Comparison of ENCODE assay signal across 22 mouse cellular contexts in genomic region chr9:16107386-16107785, GRCm38 (mm10).
DNase-seq lines count a peak whose midpoint lies in the region; ATAC-seq and TF ChIP-seq lines count a peak whose summit lies in the region.
"Had no signal": no experiment of that assay in that cellular context is flagged by ENCODE, and none has a peak within 500 bp of the region (broad histone marks: within the 10 kb centered on the region; RNA-seq: fewer than 3 reads in every experiment).

No protein-coding gene starts in this region.

- no peak overlapping the region for H3K27ac ChIP-seq in gastrocnemius, adult 2 months
- peak overlapping the region; percentile 59 for H3K27ac ChIP-seq in kidney, embryonic 15.5 days
- H3K27ac ChIP-seq in lung, postnatal 0 days (ENCODE audit: low read length) = no peak overlapping the region
- H3K27ac ChIP-seq: forebrain, embryonic 15.5 days; heart, embryonic 15.5 days; liver, embryonic 15.5 days; midbrain, embryonic 15.5 days had no signal

- intact Hi-C loops in gastrocnemius, adult 2 months (cut with DNase I) = no loop called here

- H3K4me2 ChIP-seq in kidney, embryonic 15.5 days = peak overlapping the region; percentile 28
- no peak overlapping the region for H3K4me2 ChIP-seq in lung, postnatal 0 days (replicated peaks; ENCODE audit: low read depth, low read length)
- H3K4me2 ChIP-seq: forebrain, embryonic 15.5 days; heart, embryonic 15.5 days; liver, embryonic 15.5 days; midbrain, embryonic 15.5 days had no signal

- peak; percentile 82 for ATAC-seq in kidney, embryonic 15.5 days (replicated peaks; ENCODE audit: low FRiP score)
- ATAC-seq in lung, postnatal 0 days = no peak
- ATAC-seq: forebrain, embryonic 15.5 days; midbrain, embryonic 15.5 days had no signal

- no peak for TF ChIP-seq EP300 in lung, postnatal 0 days (IDR thresholded peaks at IDR 0.05)

- WGBS in kidney, embryonic 15.5 days = 24% methylated on average over 5 of the region's 5 CpGs
- 25% methylated on average over 5 of the region's 5 CpGs for WGBS in lung, postnatal 0 days

- no peaks in the 10 kb centered on the region for H3K9me3 ChIP-seq in kidney, embryonic 15.5 days (replicated peaks)
- H3K9me3 ChIP-seq in lung, postnatal 0 days (ENCODE audit: low read length) = no peaks in the 10 kb centered on the region
- H3K9me3 ChIP-seq: forebrain, embryonic 15.5 days; heart, embryonic 15.5 days; liver, embryonic 15.5 days; midbrain, embryonic 15.5 days had no signal

- H3K27me3 ChIP-seq in kidney, embryonic 15.5 days = no peaks in the 10 kb centered on the region
- no peaks in the 10 kb centered on the region for H3K27me3 ChIP-seq in lung, postnatal 0 days (replicated peaks; ENCODE audit: insufficient read depth, low read length)
- H3K27me3 ChIP-seq: forebrain, embryonic 15.5 days; heart, embryonic 15.5 days; liver, embryonic 15.5 days; midbrain, embryonic 15.5 days had no signal

- peaks cover 17% of the 10 kb centered on the region for H3K4me1 ChIP-seq in kidney, embryonic 15.5 days
- H3K4me1 ChIP-seq in lung, postnatal 0 days (ENCODE audit: insufficient read depth, low read depth, low read length) = no peaks in the 10 kb centered on the region
- H3K4me1 ChIP-seq: forebrain, embryonic 15.5 days; heart, embryonic 15.5 days; liver, embryonic 15.5 days; megakaryocyte, embryonic 14.5 days had no signal

- no peaks in the 10 kb centered on the region for H3K36me3 ChIP-seq in kidney, embryonic 15.5 days
- H3K36me3 ChIP-seq in lung, postnatal 0 days (ENCODE audit: insufficient read depth, low read length) = no peaks in the 10 kb centered on the region
- H3K36me3 ChIP-seq: forebrain, embryonic 15.5 days; heart, embryonic 15.5 days; liver, embryonic 15.5 days; midbrain, embryonic 15.5 days had no signal

- H3K4me3 ChIP-seq in gastrocnemius, adult 2 months = no peak overlapping the region
- no peak overlapping the region for H3K4me3 ChIP-seq in kidney, embryonic 15.5 days (replicated peaks)
- no peak overlapping the region for H3K4me3 ChIP-seq in lung, postnatal 0 days (ENCODE audit: low read depth, low read length)
- H3K4me3 ChIP-seq: forebrain, embryonic 15.5 days; heart, embryonic 15.5 days; liver, embryonic 15.5 days; megakaryocyte, embryonic 14.5 days; midbrain, embryonic 15.5 days had no signal

- DNase-seq in gastrocnemius, adult 2 months = no peak
- no peak for DNase-seq in gastrocnemius, adult 18-20 months (ENCODE audit: low spot score)
- DNase-seq in kidney, postnatal 36 days = no peak
- DNase-seq in lung, postnatal 0 days (ENCODE audit: low spot score) = no peak
- DNase-seq in lung, postnatal 25 days (ENCODE audit: low spot score) = no peak
- peak; percentile 13 for DNase-seq in telencephalon, adult 2 months (ENCODE audit: low read depth, low spot score)
- no peak for DNase-seq in adrenal gland, postnatal 10 days
- DNase-seq: adrenal gland, postnatal 36 days; cerebellum, adult 18-20 months; cerebellum, postnatal 36 days; heart, adult 11 months; kidney, postnatal 25 days; layer of hippocampus, adult 9-11 months; lung, postnatal 10 days; right cerebral cortex, adult 18-20 months; thymus, postnatal 14 days had no signal

- no peak overlapping the region for H3K9ac ChIP-seq in kidney, embryonic 15.5 days
- no peak overlapping the region for H3K9ac ChIP-seq in lung, postnatal 0 days (replicated peaks; ENCODE audit: low read depth)
- H3K9ac ChIP-seq: forebrain, embryonic 15.5 days; heart, embryonic 15.5 days; liver, embryonic 15.5 days; midbrain, embryonic 15.5 days had no signal

- peak; percentile 26; the same call in 1 of the 2 replicates for TF ChIP-seq CTCF in gastrocnemius, adult 2 months (IDR thresholded peaks at IDR 0.05)
- TF ChIP-seq CTCF in lung, postnatal 0 days (IDR thresholded peaks at IDR 0.05) = peak; percentile 35; the same call in 1 of the 2 replicates
